Mouse (Mus musculus): ENCODE results near the gene Cox5a. TPM values are rescaled to one million over a fixed set of nuclear protein-coding genes. Genes with fewer than 3 reads are reported as not detected.

The Cox5a gene
- 775 and 903 TPM in 2 replicates for polyA plus RNA-seq (2015; fragmentation: Nextera tagmentation; extraction: Ambion mirVana)

- Histone ChIP-seq H3K4me2 (peak within 1 kb of the TSS; percentile 74), H3K4me1 (peaks cover 40% of the 10 kb centered on the region), H3K36me3 (ENCODE audit: poor library complexity, severe bottlenecking) (no peaks in the 10 kb centered on the region), H3K27ac (peak within 1 kb of the TSS; percentile 85), H3K4me3 (peak within 1 kb of the TSS; percentile 97), H3K9ac (peak within 1 kb of the TSS; percentile 99), H3K27me3 (no peaks in the 10 kb centered on the region), H3K9me3 (replicated peaks) (no peaks in the 10 kb centered on the region)
- under 1% methylated on average over 94 of the region's 95 CpGs for WGBS
- ATAC-seq: peak; percentile 97
Measured at GRCm38 (mm10) chr9:57521056-57521911, at the start of gene Cox5a. Cox5a (plus strand) TSS chr9:57521274.

- Histone ChIP-seq H3K36me3 (ENCODE audit: poor library complexity, severe bottlenecking) (no peaks in the 10 kb centered on the region), H3K9ac (peak overlapping the region; percentile 38; the same call in 1 of the 2 replicates), H3K4me2 (no peak overlapping the region), H3K4me3 (no peak overlapping the region), H3K4me1 (0 out of 2 replicates have a peak, but pooled peaks cover 3% of the 10 kb centered on the region), H3K27ac (no peak overlapping the region), H3K27me3 (0 out of 2 replicates have a peak, but pooled peaks cover 13% of the 10 kb centered on the region), H3K9me3 (replicated peaks) (no peaks in the 10 kb centered on the region)
- WGBS: 13% methylated on average over 7 of the region's 7 CpGs
- peak; percentile 86 for ATAC-seq
Measured at GRCm38 (mm10) chr9:57485774-57486173, 35.3 kb upstream of the Cox5a start.

- WGBS: 76% methylated on average over 7 of the region's 7 CpGs
Measured at GRCm38 (mm10) chr9:57487807-57488206, 33.3 kb upstream of the Cox5a start.

GRCm38 (mm10) chr9:57493532-57493931, 27.5 kb upstream of the Cox5a start:
- no peak for ATAC-seq
- no peaks in the 10 kb centered on the region for H3K9me3 ChIP-seq (replicated peaks)
- peaks cover 8% of the 10 kb centered on the region for H3K4me1 ChIP-seq
- H3K4me2 ChIP-seq: no peak overlapping the region
- no peaks in the 10 kb centered on the region for H3K27me3 ChIP-seq
- 91% methylated on average over 2 of the region's 2 CpGs for WGBS
- no peak overlapping the region for H3K4me3 ChIP-seq
- no peaks in the 10 kb centered on the region for H3K36me3 ChIP-seq (ENCODE audit: poor library complexity, severe bottlenecking)
- H3K9ac ChIP-seq: no peak overlapping the region
- no peak overlapping the region for H3K27ac ChIP-seq

More at GRCm38 (mm10) chr9:57487807-57488206, 33.3 kb upstream of the Cox5a start:
- Histone ChIP-seq H3K27me3 (0 out of 2 replicates have a peak, but pooled peaks cover 13% of the 10 kb centered on the region), H3K4me2 (no peak overlapping the region), H3K36me3 (ENCODE audit: poor library complexity, severe bottlenecking) (no peaks in the 10 kb centered on the region), H3K4me3 (no peak overlapping the region), H3K9me3 (replicated peaks) (no peaks in the 10 kb centered on the region), H3K9ac (no peak overlapping the region), H3K4me1 (0 out of 2 replicates have a peak, but pooled peaks cover 3% of the 10 kb centered on the region), H3K27ac (no peak overlapping the region)
- no peak for ATAC-seq

- H3K4me3 ChIP-seq: no peak overlapping the region
- H3K36me3 ChIP-seq (ENCODE audit: poor library complexity, severe bottlenecking): no peaks in the 10 kb centered on the region
- no peak overlapping the region for H3K9ac ChIP-seq
- ATAC-seq: no peak
- H3K9me3 ChIP-seq (replicated peaks): no peaks in the 10 kb centered on the region
- peaks cover 13% of the 10 kb centered on the region for H3K4me1 ChIP-seq
- H3K27me3 ChIP-seq: peaks cover 6% of the 10 kb centered on the region
- no peak overlapping the region for H3K4me2 ChIP-seq
- no peak overlapping the region for H3K27ac ChIP-seq
Measured at GRCm38 (mm10) chr9:57494970-57495369, 26.1 kb upstream of the Cox5a start.

GRCm38 (mm10) chr9:57497236-57497635, 23.8 kb upstream of the Cox5a start:
- no peaks in the 10 kb centered on the region for H3K36me3 ChIP-seq (ENCODE audit: poor library complexity, severe bottlenecking)
- no peaks in the 10 kb centered on the region for H3K9me3 ChIP-seq (replicated peaks)
- peaks cover 19% of the 10 kb centered on the region for H3K27me3 ChIP-seq
- no peak for ATAC-seq
- H3K9ac ChIP-seq: no peak overlapping the region
- no peak overlapping the region for H3K27ac ChIP-seq
- H3K4me2 ChIP-seq: no peak overlapping the region
- WGBS: 78% methylated on average over 5 of the region's 5 CpGs
- H3K4me3 ChIP-seq: no peak overlapping the region
- peaks cover 36% of the 10 kb centered on the region for H3K4me1 ChIP-seq

GRCm38 (mm10) chr9:57498536-57498935, 22.5 kb upstream of the Cox5a start:
- H3K27me3 ChIP-seq: peaks cover 32% of the 10 kb centered on the region
- H3K9me3 ChIP-seq (replicated peaks): no peaks in the 10 kb centered on the region
- peak overlapping the region; percentile 5; the same call in 1 of the 2 replicates for H3K4me2 ChIP-seq
- no peak overlapping the region for H3K4me3 ChIP-seq
- WGBS: 32% methylated on average over 7 of the region's 7 CpGs
- no peak overlapping the region for H3K9ac ChIP-seq
- H3K4me1 ChIP-seq: peaks cover 49% of the 10 kb centered on the region
- H3K27ac ChIP-seq: peak overlapping the region; percentile 71
- ATAC-seq: no peak
- H3K36me3 ChIP-seq (ENCODE audit: poor library complexity, severe bottlenecking): no peaks in the 10 kb centered on the region

GRCm38 (mm10) chr9:57501452-57501851, 19.6 kb upstream of the Cox5a start:
- peak overlapping the region; percentile 65 for H3K9ac ChIP-seq
- 2% methylated on average over 13 of the region's 13 CpGs for WGBS
- H3K4me2 ChIP-seq: peak overlapping the region; percentile 88
- H3K4me3 ChIP-seq: peak overlapping the region; percentile 45
- no peaks in the 10 kb centered on the region for H3K36me3 ChIP-seq (ENCODE audit: poor library complexity, severe bottlenecking)
- H3K27me3 ChIP-seq: peaks cover 61% of the 10 kb centered on the region
- peak; percentile 6; the same call in 1 of the 2 replicates for ATAC-seq
- H3K27ac ChIP-seq: peak overlapping the region; percentile 97
- peaks cover 75% of the 10 kb centered on the region for H3K4me1 ChIP-seq
- H3K9me3 ChIP-seq (replicated peaks): no peaks in the 10 kb centered on the region

- Histone ChIP-seq H3K4me1 (peaks cover 75% of the 10 kb centered on the region), H3K27me3 (peaks cover 65% of the 10 kb centered on the region)
Measured at GRCm38 (mm10) chr9:57501861-57502260, 19.2 kb upstream of the Cox5a start.

GRCm38 (mm10) chr9:57502911-57503621, 18.0 kb upstream of the Cox5a start:
- Histone ChIP-seq H3K27ac (peak overlapping the region; percentile 97), H3K36me3 (ENCODE audit: poor library complexity, severe bottlenecking) (no peaks in the 10 kb centered on the region), H3K4me2 (peak overlapping the region; percentile 88), H3K4me1 (peaks cover 71% of the 10 kb centered on the region), H3K27me3 (peaks cover 67% of the 10 kb centered on the region), H3K9ac (peak overlapping the region; percentile 51), H3K4me3 (peak overlapping the region; percentile 45), H3K9me3 (replicated peaks) (no peaks in the 10 kb centered on the region)
- ATAC-seq: no peak
- 6% methylated on average over 23 of the region's 23 CpGs for WGBS

More at GRCm38 (mm10) chr9:57501861-57502260, 19.2 kb upstream of the Cox5a start:
- H3K4me3 ChIP-seq: peak overlapping the region; percentile 45
- H3K9ac ChIP-seq: peak overlapping the region; percentile 65
- H3K4me2 ChIP-seq: peak overlapping the region; percentile 88
- no peaks in the 10 kb centered on the region for H3K36me3 ChIP-seq (ENCODE audit: poor library complexity, severe bottlenecking)
- under 1% methylated on average over 20 of the region's 20 CpGs for WGBS
- peak; percentile 86 for ATAC-seq
- H3K27ac ChIP-seq: peak overlapping the region; percentile 97
- no peaks in the 10 kb centered on the region for H3K9me3 ChIP-seq (replicated peaks)

- peaks cover 67% of the 10 kb centered on the region for H3K27me3 ChIP-seq
- peak within 1 kb of the TSS; percentile 97 for H3K27ac ChIP-seq
- peak within 1 kb of the TSS; percentile 88 for H3K4me2 ChIP-seq
- H3K4me3 ChIP-seq: peak within 1 kb of the TSS; percentile 45
- peak within 1 kb of the TSS; percentile 51 for H3K9ac ChIP-seq
- H3K4me1 ChIP-seq: peaks cover 64% of the 10 kb centered on the region
- WGBS: under 1% methylated on average over 43 of the region's 46 CpGs
- H3K36me3 ChIP-seq (ENCODE audit: poor library complexity, severe bottlenecking): no peaks in the 10 kb centered on the region
- ATAC-seq: peak; percentile 61
- no peaks in the 10 kb centered on the region for H3K9me3 ChIP-seq (replicated peaks)
Measured at GRCm38 (mm10) chr9:57503622-57504380, 17.3 kb upstream of the Cox5a start, which contains the start of gene Rpp25. Rpp25 (plus strand) TSS chr9:57504026.

Measured in forebrain, embryonic 13.5 days (tissue).